Mouse (Mus musculus) myocyte (in vitro differentiated cells): Measurements from ENCODE around the gene Hipk4.

ENCODE experiments used
- CEBPB ChIP-seq: IDR thresholded peaks from 2 replicates; pipeline ENCODE4 v1.6.1; 2011; ENCODE audit warnings: mild to moderate bottlenecking, moderate library complexity; ENCODE audit not compliant: poor library complexity, insufficient read depth, severe bottlenecking
- E2F4 ChIP-seq: IDR thresholded peaks from one replicate; pipeline ENCODE4 v1.6.1; 2011; ENCODE audit warnings: mild to moderate bottlenecking, control low read depth, moderate library complexity; ENCODE audit not compliant: insufficient read depth
- MYOD1 ChIP-seq, 3 experiments: IDR thresholded peaks; one replicate each; pipeline ENCODE4 v1.6.1; 2011; ENCODE audit warnings: control low read depth in 2 of 3, low read depth in 2 of 3, mild to moderate bottlenecking in 2 of 3, moderate library complexity in 1 of 3; ENCODE audit not compliant: insufficient read length in 2 of 3, control insufficient read depth in 1 of 3
- MYOG ChIP-seq, 3 experiments: IDR thresholded peaks; one replicate each; pipeline ENCODE4 v1.6.1; 2011; ENCODE audit warnings: control low read depth in 2 of 3, low read depth in 2 of 3, mild to moderate bottlenecking in 2 of 3; ENCODE audit not compliant: insufficient read length in 2 of 3, control insufficient read depth in 1 of 3, insufficient read depth in 1 of 3
- POLR2A ChIP-seq: IDR thresholded peaks from one replicate; pipeline ENCODE4 v1.6.1; 2011; ENCODE audit warnings: low read depth, mild to moderate bottlenecking, control low read depth, moderate library complexity; ENCODE audit not compliant: insufficient read length
- POLR2AphosphoS2 ChIP-seq: IDR thresholded peaks from one replicate; pipeline ENCODE4 v1.6.1; 2011; ENCODE audit warnings: low read depth, control low read depth; ENCODE audit not compliant: insufficient read length
- SRF ChIP-seq: IDR thresholded peaks from one replicate; pipeline ENCODE4 v1.6.1; 2011; ENCODE audit warnings: low read depth; ENCODE audit not compliant: control insufficient read depth, insufficient read length
- TCF12 ChIP-seq: IDR thresholded peaks from one replicate; pipeline ENCODE4 v1.6.1; 2011; ENCODE audit warnings: mild to moderate bottlenecking, control low read depth; ENCODE audit not compliant: poor library complexity, insufficient read depth, severe bottlenecking
- TCF3 ChIP-seq: IDR thresholded peaks from one replicate; pipeline ENCODE4 v1.6.1; 2011; ENCODE audit warnings: low read depth, control low read depth; ENCODE audit not compliant: insufficient read length
- USF1 ChIP-seq: IDR thresholded peaks from one replicate; pipeline ENCODE4 v1.6.1; 2011; ENCODE audit warnings: low read depth, mild to moderate bottlenecking, control low read depth, moderate library complexity

DNA sequence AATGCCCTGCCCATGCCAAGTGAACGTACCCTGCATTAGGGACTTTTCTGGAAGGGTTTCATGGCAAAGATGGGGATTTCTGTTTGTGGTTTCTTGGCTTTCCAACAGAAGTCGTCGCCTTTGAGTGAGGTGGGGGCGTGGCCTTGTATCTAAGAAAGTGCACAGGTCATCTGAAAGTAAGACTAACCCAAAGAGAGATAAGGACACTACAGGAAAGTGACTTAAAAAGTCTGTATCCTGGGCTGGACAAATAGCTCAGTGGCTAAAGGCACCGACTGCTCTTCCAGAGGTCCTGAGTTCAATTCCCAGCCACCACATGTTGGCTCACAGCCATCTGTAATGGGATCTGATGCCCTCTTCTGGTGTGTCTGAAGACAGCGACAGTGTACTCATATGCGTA, 44.5 kb upstream of the Hipk4 start:
- TF ChIP-seq MYOG (IDR thresholded peaks at IDR 0.05; ENCODE audit: control insufficient read depth in 1 of 3, insufficient read depth in 1 of 3, insufficient read length in 2 of 3, low read depth in 2 of 3), result no peak
- no peak for TF ChIP-seq POLR2A
- no peak for TF ChIP-seq USF1
- no peak for TF ChIP-seq MYOD1 (IDR thresholded peaks at IDR 0.05; ENCODE audit: control insufficient read depth in 1 of 3, insufficient read length in 2 of 3, low read depth in 2 of 3)
- TF ChIP-seq TCF3, result no peak
- no peak for TF ChIP-seq E2F4
- TF ChIP-seq SRF, result no peak
- no peak for TF ChIP-seq TCF12
- TF ChIP-seq POLR2AphosphoS2, result no peak
- no peak for TF ChIP-seq CEBPB
